Mouse (Mus musculus) CH12.LX (cell line): ENCODE data around the gene Myh1. TPM values are rescaled to one million over a fixed set of nuclear protein-coding genes. Genes with fewer than 3 reads are reported as not detected.
A peak's percentile ranks its signal among the peaks of the same experiment; 100 is the strongest.

Source experiments
- DNase-seq: peaks from one replicate; pipeline ENCODE4 v3.0.0-alpha.2; 2013; ENCODE audit errors: extremely low read depth
- H3K27ac ChIP-seq: 2 replicates; pipeline ENCODE4 v1.5.1; 2012; ENCODE audit warnings: low read depth, mild to moderate bottlenecking, control low read depth, moderate library complexity; ENCODE audit not compliant: insufficient read depth
- H3K27me3 ChIP-seq: replicated peaks from 2 replicates; pipeline ENCODE3; 2012; ENCODE audit warnings: inconsistent platforms
- H3K36me3 ChIP-seq, 2 experiments: replicated peaks in 1 of 2; 2 replicates each; pipeline versions ENCODE3 to v1.6.1; 2012; ENCODE audit warnings: inconsistent platforms in 1 of 2, low read length in 1 of 2, mild to moderate bottlenecking in 1 of 2, mixed read lengths in 1 of 2, moderate library complexity in 1 of 2; ENCODE audit not compliant: control insufficient read depth in 1 of 2, insufficient read depth in 1 of 2
- H3K4me1 ChIP-seq, 2 experiments: 2 replicates each; pipeline ENCODE4 v1.6.1; 2012; ENCODE audit warnings: inconsistent platforms in 1 of 2, moderate library complexity in 1 of 2; ENCODE audit not compliant: insufficient read depth in 2 of 2, control insufficient read depth in 1 of 2
- H3K4me2 ChIP-seq: 2 replicates; pipeline ENCODE4 v1.6.1; 2012; ENCODE audit warnings: low read depth, mild to moderate bottlenecking, control low read depth; ENCODE audit not compliant: poor library complexity, insufficient read depth, severe bottlenecking
- H3K4me3 ChIP-seq, 3 experiments: fragments of 150-350 bp in 1 of 3; sonication (generic) in 1 of 3; replicated peaks in 1 of 3; 2 replicates each; pipeline versions ENCODE3 to v1.5.1; 2011 to 2012; ENCODE audit warnings: low read depth in 2 of 3, low read length in 2 of 3, mild to moderate bottlenecking in 2 of 3, moderate library complexity in 2 of 3, control low read depth in 1 of 3, improper control_type of control experiment in 1 of 3, inconsistent platforms in 1 of 3, mixed read lengths in 1 of 3; ENCODE audit not compliant: poor library complexity in 1 of 3
- H3K79me2 ChIP-seq: replicated peaks from 2 replicates; pipeline ENCODE4 v1.6.1; 2012; ENCODE audit warnings: mild to moderate bottlenecking, moderate library complexity; ENCODE audit not compliant: control insufficient read depth, poor library complexity, insufficient read depth, severe bottlenecking; ENCODE audit errors: extremely low read depth
- H3K9ac ChIP-seq: 2 replicates; pipeline ENCODE4 v1.6.1; 2012; ENCODE audit warnings: low read depth, mild to moderate bottlenecking, control low read depth, moderate library complexity; ENCODE audit not compliant: insufficient read depth
- H3K9me3 ChIP-seq: replicated peaks from 2 replicates; pipeline ENCODE3; 2012; ENCODE audit warnings: low read length, inconsistent platforms, mixed read lengths
- BHLHE40 ChIP-seq: IDR thresholded peaks from 2 replicates; pipeline ENCODE4 v1.6.1; 2011; ENCODE audit warnings: mild to moderate bottlenecking, low read depth, low read length, improper control_type of control experiment
- CHD1 ChIP-seq: IDR thresholded peaks from 2 replicates; pipeline ENCODE4 v1.6.1; 2012; ENCODE audit warnings: low read depth, low read length, improper control_type of control experiment, inconsistent platforms
- CHD2 ChIP-seq: IDR thresholded peaks from 2 replicates; pipeline ENCODE4 v1.6.1; 2011; ENCODE audit warnings: low read length, improper control_type of control experiment
- CTCF ChIP-seq, 2 experiments: IDR thresholded peaks in 1 of 2; conservative IDR thresholded peaks in 1 of 2; 2 replicates each; pipeline ENCODE4 v1.5.1; 2011 to 2012; ENCODE audit warnings: low read depth in 2 of 2, low read length in 2 of 2, improper control_type of control experiment in 1 of 2, inconsistent platforms in 1 of 2, mild to moderate bottlenecking in 1 of 2, moderate library complexity in 1 of 2
- E2F4 ChIP-seq: IDR thresholded peaks from 2 replicates; pipeline ENCODE4 v1.6.1; 2011; ENCODE audit warnings: low read depth, low read length, improper control_type of control experiment; ENCODE audit not compliant: insufficient replicate concordance
- ELF1 ChIP-seq: IDR thresholded peaks from 2 replicates; pipeline ENCODE4 v1.6.1; 2014; ENCODE audit warnings: low read depth, mild to moderate bottlenecking, inconsistent platforms, low read length, improper control_type of control experiment
- EP300 ChIP-seq: IDR thresholded peaks from 2 replicates; pipeline ENCODE4 v1.6.1; 2011; ENCODE audit warnings: low read length, improper control_type of control experiment
- ETS1 ChIP-seq: conservative IDR thresholded peaks from 2 replicates; pipeline ENCODE4 v1.6.1; 2012; ENCODE audit warnings: low read depth, mild to moderate bottlenecking, inconsistent platforms, low read length, improper control_type of control experiment, moderate library complexity
- GABPA ChIP-seq: IDR thresholded peaks from 2 replicates; pipeline ENCODE4 v1.6.1; 2012; ENCODE audit warnings: low read depth, low read length, improper control_type of control experiment, inconsistent platforms; ENCODE audit not compliant: insufficient replicate concordance
- HCFC1 ChIP-seq: IDR thresholded peaks from 2 replicates; pipeline ENCODE4 v1.6.1; 2012; ENCODE audit warnings: low read depth, mild to moderate bottlenecking, inconsistent platforms, low read length, improper control_type of control experiment
- IRF4 ChIP-seq: IDR thresholded peaks from 2 replicates; pipeline ENCODE4 v1.6.1; 2014; ENCODE audit warnings: low read depth, mild to moderate bottlenecking, inconsistent platforms, low read length, improper control_type of control experiment
- JUN ChIP-seq: IDR thresholded peaks from 2 replicates; pipeline ENCODE4 v1.6.1; 2011; ENCODE audit warnings: low read depth, mild to moderate bottlenecking, low read length, improper control_type of control experiment, moderate library complexity; ENCODE audit not compliant: insufficient read depth
- JUND ChIP-seq: conservative IDR thresholded peaks from 2 replicates; pipeline ENCODE4 v1.6.1; 2011; ENCODE audit warnings: low read depth, low read length, improper control_type of control experiment
- KAT2A ChIP-seq: IDR thresholded peaks from 2 replicates; pipeline ENCODE4 v1.6.1; 2012; ENCODE audit warnings: low read length, improper control_type of control experiment, inconsistent platforms; ENCODE audit not compliant: insufficient replicate concordance
- MAFK ChIP-seq: IDR thresholded peaks from 2 replicates; pipeline ENCODE4 v1.6.1; 2011; ENCODE audit warnings: low read length, improper control_type of control experiment; ENCODE audit not compliant: insufficient replicate concordance
- MAX ChIP-seq: IDR thresholded peaks from 2 replicates; pipeline ENCODE4 v1.6.1; 2011; ENCODE audit warnings: low read length, improper control_type of control experiment
- MEF2A ChIP-seq: IDR thresholded peaks from 2 replicates; pipeline ENCODE4 v1.6.1; 2014; ENCODE audit warnings: low read depth, mild to moderate bottlenecking, inconsistent platforms, low read length, improper control_type of control experiment, borderline replicate concordance
- MXI1 ChIP-seq: IDR thresholded peaks from 2 replicates; pipeline ENCODE4 v1.6.1; 2011; ENCODE audit warnings: mild to moderate bottlenecking, low read depth, low read length, improper control_type of control experiment
- MYC ChIP-seq: IDR thresholded peaks from 2 replicates; pipeline ENCODE4 v1.6.1; 2011; ENCODE audit warnings: low read depth, mild to moderate bottlenecking, improper control_type of control experiment, low read length
- NELFE ChIP-seq: IDR thresholded peaks from 2 replicates; pipeline ENCODE4 v1.6.1; 2011; ENCODE audit warnings: low read depth, low read length, improper control_type of control experiment
- NRF1 ChIP-seq: IDR thresholded peaks from 2 replicates; pipeline ENCODE4 v1.6.1; 2014; ENCODE audit warnings: low read depth, mild to moderate bottlenecking, inconsistent platforms, low read length, improper control_type of control experiment, moderate library complexity
- PAX5 ChIP-seq: IDR thresholded peaks from 2 replicates; pipeline ENCODE4 v1.6.1; 2012; ENCODE audit warnings: low read length, inconsistent platforms, mixed read lengths
- POLR2A ChIP-seq: IDR thresholded peaks from 2 replicates; pipeline ENCODE4 v1.6.1; 2011; ENCODE audit warnings: low read depth, mild to moderate bottlenecking, improper control_type of control experiment, low read length
- RAD21 ChIP-seq: IDR thresholded peaks from 2 replicates; pipeline ENCODE4 v1.6.1; 2011; ENCODE audit warnings: low read depth, mild to moderate bottlenecking, low read length, improper control_type of control experiment, moderate library complexity
- RCOR1 ChIP-seq: conservative IDR thresholded peaks from 2 replicates; pipeline ENCODE4 v1.6.1; 2012; ENCODE audit warnings: low read depth, mild to moderate bottlenecking, inconsistent platforms, low read length, improper control_type of control experiment
- SIN3A ChIP-seq: IDR thresholded peaks from 2 replicates; pipeline ENCODE4 v1.6.1; 2012; ENCODE audit warnings: low read length, improper control_type of control experiment, inconsistent platforms
- SMC3 ChIP-seq: IDR thresholded peaks from 2 replicates; pipeline ENCODE4 v1.6.1; 2011; ENCODE audit warnings: low read depth, low read length, improper control_type of control experiment
- TBP ChIP-seq: conservative IDR thresholded peaks from 2 replicates; pipeline ENCODE4 v1.6.1; 2011; ENCODE audit warnings: low read depth, low read length, improper control_type of control experiment
- TCF12 ChIP-seq: IDR thresholded peaks from 2 replicates; pipeline ENCODE4 v1.6.1; 2014; ENCODE audit warnings: low read depth, mild to moderate bottlenecking, inconsistent platforms, low read length, improper control_type of control experiment
- UBTF ChIP-seq: IDR thresholded peaks from 2 replicates; pipeline ENCODE4 v1.6.1; 2012; ENCODE audit warnings: low read depth, mild to moderate bottlenecking, inconsistent platforms, low read length, improper control_type of control experiment, moderate library complexity
- USF1 ChIP-seq: IDR thresholded peaks from 2 replicates; pipeline ENCODE4 v1.6.1; 2014; ENCODE audit warnings: low read depth, mild to moderate bottlenecking, inconsistent platforms, low read length, improper control_type of control experiment
- USF2 ChIP-seq: conservative IDR thresholded peaks from 2 replicates; pipeline ENCODE4 v1.6.1; 2011; ENCODE audit warnings: low read depth, low read length, improper control_type of control experiment
- ZC3H11A ChIP-seq: IDR thresholded peaks from 2 replicates; pipeline ENCODE4 v1.6.1; 2012; ENCODE audit warnings: low read depth, mild to moderate bottlenecking, inconsistent platforms, low read length, improper control_type of control experiment
- ZKSCAN1 ChIP-seq: IDR thresholded peaks from 2 replicates; pipeline ENCODE4 v1.6.1; 2012; ENCODE audit warnings: low read depth, inconsistent platforms, low read length, improper control_type of control experiment, borderline replicate concordance
- ZMIZ1 ChIP-seq: IDR thresholded peaks from 2 replicates; pipeline ENCODE4 v1.6.1; 2012; ENCODE audit warnings: low read depth, mild to moderate bottlenecking, inconsistent platforms, low read length, improper control_type of control experiment
- ZNF384 ChIP-seq: IDR thresholded peaks from 2 replicates; pipeline ENCODE4 v1.6.1; 2012; ENCODE audit warnings: low read depth, low read length, improper control_type of control experiment, inconsistent platforms
- dilution Hi-C: fragments of 300-500 bp; cut with MboI; formaldehyde crosslinking; loops from 2 replicates; pipeline ENCODE4 v1.14.3; 2020; ENCODE audit warnings: low sequenced_read_pairs; ENCODE audit not compliant: extremely low pct_unique_long_range_greater_than_20kb, extremely low pct_ligation_motif_present
- in situ Hi-C: fragments of 300-500 bp; cut with MboI; formaldehyde crosslinking; loops from 3 replicates; pipeline ENCODE4 v1.14.3; 2019; ENCODE audit warnings: low sequenced_read_pairs, low pct_ligation_motif_present, low pct_unique_long_range_greater_than_20kb, mixed read lengths
- polyA plus RNA-seq: library from polyadenylated mRNA; unstranded; fragments of >175 nt; gene quantifications from 2 replicates; pipeline ENCODE4 v1.2.1, GENCODE M21; 2012; ENCODE audit warnings: low read depth; ENCODE audit not compliant: insufficient read length
- total RNA-seq, 2 experiments: library from RNA; depleted of rRNA; stranded (reverse); fragments of 300-350 nt in 1 of 2; fragments of >200 nt in 1 of 2; gene quantifications; 2 replicates each; pipeline ENCODE4 v1.2.3; 2012 to 2014

The Myh1 gene
- total and polyA plus RNA-seq, 3 experiments, result 0.04 TPM; not detected in 1

DNA sequence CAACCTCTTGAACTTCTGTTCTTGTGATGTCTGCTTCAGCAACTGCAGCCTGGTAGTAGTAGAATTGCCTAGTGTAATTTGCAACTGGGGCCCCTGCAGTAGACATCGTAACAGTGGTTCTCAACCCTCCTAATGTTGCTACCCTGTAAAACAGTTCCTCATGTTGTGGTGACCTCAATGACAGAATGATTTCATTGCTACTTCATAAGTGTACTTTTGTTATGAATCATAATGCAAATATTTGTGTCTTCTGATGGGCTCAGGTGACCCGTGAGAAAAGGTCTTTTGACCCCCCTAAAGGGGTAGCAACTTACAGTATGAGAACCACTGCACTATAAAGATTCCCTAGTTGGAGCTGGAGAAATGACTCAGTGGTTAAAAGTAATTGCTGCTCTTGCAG lies 27.4 kb upstream of the Myh1 start:
- Histone ChIP-seq H3K27ac (no peak overlapping the region), H3K79me2 (no peaks in the 10 kb centered on the region), H3K4me2 (no peak overlapping the region), H3K9me3 (no peaks in the 10 kb centered on the region), H3K27me3 (no peaks in the 10 kb centered on the region), H3K4me3 (no peak overlapping the region), H3K9ac (no peak overlapping the region), H3K36me3 (no peaks in the 10 kb centered on the region), H3K4me1 (peaks cover 15 to 40% of the 10 kb centered on the region in 2 experiments)
- in situ Hi-C loops, result no loop called here
- DNase-seq, result peak; percentile 70
- dilution Hi-C loops, result no loop called here
- TF ChIP-seq MEF2A (peak; percentile 74; the same call in 1 of the 2 replicates), E2F4 (no peak), SMC3 (no peak), NRF1 (no peak), ELF1 (no peak), MXI1 (no peak), TCF12 (peak; percentile 59), CTCF (conservative IDR thresholded peaks at IDR 0.05 in 1 of 2, IDR thresholded peaks at IDR 0.05 in 1 of 2; ENCODE audit: low read depth in 2 of 2, low read length in 2 of 2) (no peak), POLR2A (no peak), BHLHE40 (peak; percentile 93), ZMIZ1 (no peak), NELFE (no peak), ZNF384 (no peak), EP300 (peak; percentile 92), CHD1 (no peak), SIN3A (no peak), TBP (no peak), HCFC1 (no peak), JUND (peak; percentile 94), RAD21 (no peak; the same call in 1 of the 2 replicates), MAX (0 out of 2 replicates have a peak, but pooled peaks have one; percentile 41), ZC3H11A (no peak), ZKSCAN1 (no peak), MYC (peak; percentile 50; the same call in 1 of the 2 replicates), USF1 (no peak), PAX5 (no peak), RCOR1 (peak; percentile 86), KAT2A (no peak), GABPA (no peak), ETS1 (peak; percentile 90), UBTF (no peak), USF2 (no peak), JUN (peak; percentile 90), IRF4 (peak; percentile 95), MAFK (peak; percentile 63; the same call in 1 of the 2 replicates), CHD2 (0 out of 2 replicates have a peak, but pooled peaks have one; percentile 29)
